Mouse (Mus musculus) heart, embryonic 16.5 days (tissue): Measurements from ENCODE around the gene Acan. TPM values are rescaled to one million over a fixed set of nuclear protein-coding genes. Genes with fewer than 3 reads are reported as not detected.

Source experiments
- ATAC-seq: fragments of 200-750 bp; cut with Nextera tagmentation; replicated peaks from 2 replicates; pipeline ENCODE4 v1.8.0; 2017; ENCODE audit warnings: moderate number of reproducible peaks; ENCODE audit not compliant: insufficient read depth, low FRiP score; ENCODE audit errors: extremely low read depth
- H3K27ac ChIP-seq: fragments of 300-500 bp; sonication (generic); 2 replicates; pipeline ENCODE4 v1.5.1; 2014; ENCODE audit warnings: mild to moderate bottlenecking, low read length, control low read depth, moderate library complexity
- H3K27me3 ChIP-seq: fragments of 300-500 bp; sonication (generic); 2 replicates; pipeline ENCODE4 v1.6.1; 2014; ENCODE audit warnings: low read length, mixed read lengths; ENCODE audit not compliant: control insufficient read depth, insufficient read depth
- H3K36me3 ChIP-seq: fragments of 300-500 bp; sonication (generic); 2 replicates; pipeline ENCODE4 v1.6.1; 2014; ENCODE audit not compliant: control insufficient read depth, insufficient read depth
- H3K4me1 ChIP-seq: fragments of 300-500 bp; sonication (generic); 2 replicates; pipeline ENCODE4 v1.6.1; 2014; ENCODE audit warnings: low read length, mixed read lengths; ENCODE audit not compliant: control insufficient read depth, insufficient read depth
- H3K4me2 ChIP-seq: fragments of 300-500 bp; sonication (generic); 2 replicates; pipeline ENCODE4 v1.6.1; 2014; ENCODE audit warnings: low read depth, mild to moderate bottlenecking, control low read depth, low read length
- H3K4me3 ChIP-seq: fragments of 300-500 bp; sonication (generic); 2 replicates; pipeline ENCODE4 v1.5.1; 2014; ENCODE audit warnings: mild to moderate bottlenecking, control low read depth, low read length
- H3K9ac ChIP-seq: fragments of 300-500 bp; sonication (generic); 2 replicates; pipeline ENCODE4 v1.6.1; 2014; ENCODE audit warnings: low read length, control low read depth
- H3K9me3 ChIP-seq: fragments of 300-500 bp; sonication (generic); replicated peaks from 2 replicates; pipeline ENCODE4 v1.6.1; 2016; ENCODE audit warnings: low read length; ENCODE audit not compliant: control insufficient read depth
- WGBS: fragments of 180-500 bp; shearing (Covaris S2); extraction: QIAGEN DNeasy Blood & Tissue Kit; methylation state at CpG from one replicate; pipeline ENCODE4 v1.1.7; 2014; 5-methylcytosine and 5-hydroxymethylcytosine counted together
- polyA plus RNA-seq: library from polyadenylated mRNA; unstranded; fragments of >200 nt; fragmentation: Nextera tagmentation; extraction: Ambion mirVana; gene quantifications from 2 replicates; pipeline ENCODE4 v1.2.1, GENCODE M21; 2015

Gene Acan
- polyA plus RNA-seq, 1 experiment from 2014 or later: 2.1 TPM

DNA sequence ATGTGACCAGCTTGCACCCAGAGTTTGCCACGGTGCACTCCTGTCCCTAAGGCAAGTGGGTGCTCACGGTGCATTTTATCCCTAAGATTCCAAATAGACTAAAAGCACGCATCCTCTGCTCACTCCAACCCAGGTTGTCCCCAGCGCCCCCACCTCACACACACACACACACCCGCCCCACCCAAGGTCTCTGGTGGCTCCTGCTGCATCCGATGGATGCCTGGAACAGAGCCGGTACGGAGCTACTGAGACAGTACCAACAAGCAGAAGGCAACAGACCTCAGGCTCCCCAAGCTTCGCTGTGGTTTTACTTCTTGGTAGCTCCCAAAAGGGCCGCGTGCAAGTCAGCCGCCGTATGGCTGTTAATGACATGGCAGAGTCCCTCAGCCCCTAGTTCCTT lies 77.1 kb downstream of the Acan start:
- peaks cover 9% of the 10 kb centered on the region; the same call in 1 of the 2 replicates for H3K27me3 ChIP-seq
- H3K9ac ChIP-seq: peak overlapping the region; percentile 61
- H3K36me3 ChIP-seq: peaks cover 15% of the 10 kb centered on the region
- H3K27ac ChIP-seq: no peak overlapping the region
- no peak for ATAC-seq
- peak overlapping the region; percentile 72 for H3K4me2 ChIP-seq
- H3K9me3 ChIP-seq: no peaks in the 10 kb centered on the region
- peak overlapping the region; percentile 44 for H3K4me3 ChIP-seq
- 12% methylated on average over 13 of the region's 13 CpGs for WGBS
- peaks cover 30% of the 10 kb centered on the region for H3K4me1 ChIP-seq

DNA sequence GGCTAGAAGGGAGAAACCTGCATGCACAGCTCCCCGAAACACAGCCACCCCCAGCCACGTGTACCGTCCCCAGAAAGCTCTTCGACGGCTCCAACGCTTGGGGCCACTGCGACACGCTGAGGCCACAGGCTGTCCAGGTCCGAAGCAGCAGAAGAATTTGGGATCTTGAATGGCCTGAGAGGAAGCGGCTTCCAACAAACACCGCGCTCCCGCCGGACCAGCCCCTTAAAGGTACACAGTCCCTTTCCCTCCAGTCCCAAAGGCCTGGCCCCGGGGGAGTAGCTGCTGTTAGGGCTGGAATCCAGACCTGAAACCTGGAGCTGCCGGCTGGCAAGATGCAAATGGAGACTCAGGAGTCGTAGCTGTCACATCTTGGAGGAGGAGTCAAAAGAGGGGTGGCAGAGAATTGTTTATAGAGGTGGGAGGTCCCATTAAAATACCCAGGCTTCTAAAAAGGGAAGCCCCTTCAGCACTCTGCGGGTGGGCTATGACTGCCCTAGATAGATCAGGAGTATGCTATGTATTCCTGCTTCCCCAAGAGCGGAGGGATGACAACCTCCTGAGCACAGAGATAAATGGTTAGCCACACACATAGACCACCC lies 77.7 kb downstream of the Acan start, which contains the start of gene Hapln3:
Gene Hapln3, minus strand, starts transcription at position 176 of the 602 bp plus-strand sequence.
- 4% methylated on average over 19 of the region's 19 CpGs for WGBS
- peak; percentile 33; the same call in 1 of the 2 replicates for ATAC-seq
- peak within 1 kb of the TSS; percentile 61 for H3K9ac ChIP-seq
- H3K4me2 ChIP-seq: peak within 1 kb of the TSS; percentile 72
- peak within 1 kb of the TSS; percentile 44 for H3K4me3 ChIP-seq
- peaks cover 30% of the 10 kb centered on the region for H3K4me1 ChIP-seq
- peaks cover 20% of the 10 kb centered on the region for H3K36me3 ChIP-seq
- H3K27ac ChIP-seq: no peak within 1 kb of the TSS
- H3K9me3 ChIP-seq: no peaks in the 10 kb centered on the region
- peaks cover 9% of the 10 kb centered on the region; the same call in 1 of the 2 replicates for H3K27me3 ChIP-seq

DNA sequence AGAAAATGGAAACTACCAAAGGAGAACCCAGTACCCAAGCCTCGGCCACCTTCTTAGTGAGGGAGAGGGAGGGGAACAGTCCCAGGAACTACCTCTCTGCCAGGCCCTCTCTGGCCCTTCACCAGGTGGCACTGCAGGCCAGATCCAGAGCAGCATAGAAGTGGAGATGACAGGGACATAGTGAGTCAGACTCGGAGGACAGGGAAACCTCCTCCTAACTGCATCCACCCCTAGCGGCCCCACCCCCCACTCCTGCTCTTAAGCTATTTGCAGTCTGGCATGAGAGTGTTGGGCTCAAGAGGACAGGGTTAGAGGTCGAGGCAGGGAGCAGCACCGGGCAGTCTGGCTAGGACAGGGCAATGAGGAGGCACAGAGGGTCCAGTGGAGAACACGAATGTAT lies 80.1 kb downstream of the Acan start:
- peaks cover 33% of the 10 kb centered on the region for H3K36me3 ChIP-seq
- no peaks in the 10 kb centered on the region for H3K9me3 ChIP-seq
- H3K4me1 ChIP-seq: peaks cover 30% of the 10 kb centered on the region
- no peak overlapping the region for H3K4me3 ChIP-seq
- H3K4me2 ChIP-seq: no peak overlapping the region
- WGBS: 23% methylated on average over 6 of the region's 6 CpGs
- no peak overlapping the region for H3K9ac ChIP-seq
- ATAC-seq: no peak
- H3K27ac ChIP-seq: no peak overlapping the region
- peaks cover 9% of the 10 kb centered on the region; the same call in 1 of the 2 replicates for H3K27me3 ChIP-seq

DNA sequence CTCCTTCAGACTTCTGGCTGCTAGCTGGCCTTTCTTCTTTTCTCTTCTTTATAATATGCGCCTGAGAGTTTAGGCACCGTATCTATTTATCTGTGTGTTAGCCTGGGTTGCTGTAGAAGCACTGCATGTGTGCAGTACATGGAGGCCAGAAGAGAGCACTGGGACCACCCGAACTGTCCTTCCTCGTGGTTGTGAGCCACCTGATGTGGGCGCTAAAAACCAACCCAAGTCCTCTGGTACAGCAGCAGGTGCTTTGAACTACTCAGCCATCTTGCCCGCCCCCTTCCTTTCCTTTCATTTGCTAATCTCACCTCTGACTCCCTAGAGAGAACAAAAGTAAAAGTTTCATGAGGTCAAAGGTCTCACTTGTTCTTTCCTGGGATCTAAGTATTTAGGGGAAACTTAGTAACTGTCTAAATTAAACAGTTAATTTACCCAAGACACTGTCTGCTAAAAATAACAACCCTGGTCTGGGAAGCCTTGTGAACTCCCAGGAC lies 86.1 kb downstream of the Acan start:
- Histone ChIP-seq H3K36me3 (peaks cover 57% of the 10 kb centered on the region), H3K27ac (no peak overlapping the region), H3K27me3 (no peaks in the 10 kb centered on the region), H3K4me2 (no peak overlapping the region), H3K9ac (no peak overlapping the region), H3K4me1 (no peaks in the 10 kb centered on the region), H3K4me3 (no peak overlapping the region), H3K9me3 (no peaks in the 10 kb centered on the region)
- no peak for ATAC-seq
- 65% methylated on average over 6 of the region's 6 CpGs for WGBS

DNA sequence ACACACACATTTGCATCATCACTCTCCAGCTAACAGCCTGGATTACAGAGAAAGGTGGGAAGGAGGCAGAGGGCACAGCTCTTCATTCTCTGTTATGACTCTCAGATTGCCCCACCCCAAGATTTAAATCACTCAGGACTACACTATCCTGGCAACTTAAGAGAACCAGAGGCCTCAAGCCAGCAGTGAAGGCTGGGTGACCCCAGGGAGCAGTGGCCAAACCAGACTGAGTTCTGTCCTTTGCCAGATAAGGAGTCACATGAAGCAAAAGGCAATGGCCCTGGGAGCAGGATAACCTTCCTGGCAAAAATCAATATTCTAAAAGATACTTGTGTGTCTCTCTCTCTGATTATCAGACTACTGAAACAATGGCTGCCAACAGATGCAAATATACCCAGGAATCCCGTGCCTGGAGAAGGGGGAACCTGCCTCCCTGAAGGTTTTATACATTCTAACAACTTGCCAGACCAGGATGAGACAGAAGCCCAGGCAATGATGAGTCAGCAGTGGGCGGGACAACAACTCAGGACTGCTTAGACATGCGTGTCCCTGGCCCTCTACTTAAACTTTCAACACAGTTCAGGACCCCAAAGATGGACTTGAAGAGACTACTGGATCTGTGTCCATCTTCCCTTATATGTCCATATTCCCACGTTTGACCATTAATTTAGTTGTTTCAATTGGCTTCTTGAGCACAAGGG lies 86.8 kb downstream of the Acan start:
- no peak for ATAC-seq
- H3K9ac ChIP-seq: no peak overlapping the region
- no peaks in the 10 kb centered on the region for H3K9me3 ChIP-seq
- WGBS: 56% methylated on average over 4 of the region's 4 CpGs
- H3K27ac ChIP-seq: no peak overlapping the region
- H3K4me3 ChIP-seq: no peak overlapping the region
- H3K36me3 ChIP-seq: peaks cover 51% of the 10 kb centered on the region
- no peaks in the 10 kb centered on the region for H3K4me1 ChIP-seq
- no peak overlapping the region for H3K4me2 ChIP-seq
- H3K27me3 ChIP-seq: no peaks in the 10 kb centered on the region

DNA sequence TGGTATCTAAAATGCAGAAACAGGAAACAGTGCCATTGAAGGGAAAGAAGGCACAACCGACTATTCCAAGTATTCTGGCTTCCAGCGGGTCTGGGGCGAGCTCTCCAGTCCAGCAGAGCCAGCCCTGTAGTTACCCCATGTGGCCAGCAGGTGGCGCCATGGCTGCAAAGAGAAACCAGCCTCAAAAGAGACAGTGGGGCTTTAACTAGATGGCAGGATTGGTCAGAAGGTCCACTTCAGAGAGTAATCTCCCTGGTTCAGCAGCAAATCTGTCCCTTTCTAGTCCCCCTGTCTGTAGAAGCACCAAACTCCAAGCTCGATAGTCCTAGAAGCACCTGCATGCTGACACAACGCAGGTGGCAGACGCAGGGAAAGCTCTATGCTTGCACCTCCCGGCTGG lies 87.6 kb downstream of the Acan start:
- H3K9ac ChIP-seq: no peak overlapping the region
- no peak overlapping the region for H3K4me2 ChIP-seq
- H3K9me3 ChIP-seq: no peaks in the 10 kb centered on the region
- no peak overlapping the region for H3K27ac ChIP-seq
- ATAC-seq: no peak
- H3K4me1 ChIP-seq: no peaks in the 10 kb centered on the region
- WGBS: 40% methylated on average over 8 of the region's 8 CpGs
- H3K27me3 ChIP-seq: no peaks in the 10 kb centered on the region
- H3K4me3 ChIP-seq: no peak overlapping the region
- peaks cover 42% of the 10 kb centered on the region for H3K36me3 ChIP-seq

DNA sequence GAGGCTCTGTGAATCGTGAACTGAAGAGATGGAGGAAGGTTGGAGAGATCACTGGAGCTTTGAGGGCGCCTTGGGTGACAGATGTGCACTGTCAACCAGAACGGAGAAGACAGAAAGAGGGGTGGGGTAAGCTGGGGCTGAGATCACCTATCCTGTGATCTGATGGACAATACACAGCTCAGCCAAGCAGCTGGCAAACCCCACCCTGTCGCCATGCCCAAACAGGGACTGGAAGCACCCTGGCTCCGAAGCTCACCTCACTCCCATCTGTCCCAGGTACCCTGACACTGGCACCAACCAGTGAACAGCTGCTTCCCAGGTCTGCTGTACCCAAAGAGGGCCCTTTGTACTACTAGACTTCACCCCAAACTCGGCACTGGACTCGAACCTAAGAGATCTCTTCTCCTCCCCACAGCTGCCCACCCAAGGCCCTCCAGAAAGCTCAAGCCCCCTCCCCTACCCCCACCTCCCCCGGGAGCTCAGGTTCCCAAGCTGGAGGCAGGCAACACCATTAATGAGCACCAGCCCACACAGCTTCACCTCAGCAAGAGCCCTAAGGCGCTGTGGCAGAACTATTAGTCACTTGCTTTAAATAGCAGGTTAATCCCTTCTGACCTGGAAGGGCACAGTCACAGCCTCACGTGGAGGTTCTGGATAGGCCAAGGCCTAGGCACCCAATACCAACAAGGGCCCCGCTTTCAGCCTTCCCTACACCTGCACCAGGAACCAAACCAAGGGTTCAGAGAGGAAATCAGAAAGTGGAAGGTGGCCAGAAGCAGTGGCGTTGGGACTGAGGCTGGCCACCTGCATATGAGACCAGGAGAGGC lies 93.9 kb downstream of the Acan start:
- H3K9me3 ChIP-seq: no peaks in the 10 kb centered on the region
- H3K27me3 ChIP-seq: no peaks in the 10 kb centered on the region
- H3K9ac ChIP-seq: peak overlapping the region; percentile 89
- peak overlapping the region; percentile 89 for H3K4me2 ChIP-seq
- peaks cover 20% of the 10 kb centered on the region for H3K4me1 ChIP-seq
- 0 out of 2 replicates have a peak, but pooled peaks have one; percentile 21 for ATAC-seq
- H3K36me3 ChIP-seq: peaks cover 15% of the 10 kb centered on the region
- 46% methylated on average over 12 of the region's 12 CpGs for WGBS
- peak overlapping the region; percentile 91 for H3K4me3 ChIP-seq
- peak overlapping the region; percentile 93 for H3K27ac ChIP-seq

DNA sequence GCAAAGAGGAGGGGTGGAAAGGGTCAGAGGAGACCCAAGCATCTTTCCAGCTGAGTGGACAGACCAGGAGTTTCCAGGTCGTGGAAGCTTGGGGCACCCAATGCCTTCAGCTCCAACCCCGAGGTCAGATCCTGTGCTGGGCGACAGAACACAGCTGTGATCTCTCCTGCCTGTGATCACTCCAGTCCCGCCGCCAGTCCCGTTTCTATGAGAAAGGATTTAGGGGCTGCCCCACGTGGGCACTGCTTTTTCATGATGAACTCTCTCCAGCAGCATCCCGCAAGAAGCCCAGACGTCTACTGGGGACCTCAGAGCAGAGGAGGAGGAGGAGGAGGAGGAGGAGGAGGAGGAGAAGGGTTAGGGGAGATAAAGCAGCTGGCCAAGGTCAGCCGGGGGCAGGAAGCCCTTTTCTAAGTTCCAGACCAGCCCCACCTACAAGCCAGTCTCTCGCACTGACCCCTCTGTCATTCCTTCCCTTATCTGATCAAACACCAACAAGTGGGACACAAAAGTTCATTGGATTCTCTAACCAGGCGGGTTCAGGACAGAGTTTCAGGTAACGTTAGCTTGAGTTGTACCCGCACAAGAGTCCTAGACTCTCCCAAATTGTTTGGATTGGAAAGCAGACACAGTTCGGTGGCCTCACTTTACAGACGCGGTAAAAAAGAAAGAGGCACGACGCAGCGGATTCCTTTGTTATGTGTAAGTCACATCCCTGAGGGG lies 94.8 kb downstream of the Acan start:
- Histone ChIP-seq H3K27ac (peak overlapping the region; percentile 93), H3K4me2 (peak overlapping the region; percentile 89), H3K9ac (peak overlapping the region; percentile 89), H3K36me3 (peaks cover 11% of the 10 kb centered on the region; the same call in 1 of the 2 replicates), H3K4me3 (peak overlapping the region; percentile 91), H3K9me3 (no peaks in the 10 kb centered on the region), H3K4me1 (peaks cover 20% of the 10 kb centered on the region), H3K27me3 (no peaks in the 10 kb centered on the region)
- ATAC-seq: no peak; the same call in 1 of the 2 replicates
- WGBS: 2% methylated on average over 20 of the region's 20 CpGs
